Mouse (Mus musculus) urinary bladder, adult 18-20 months (tissue): ENCODE measurements around the gene Mmp19.

Source experiments
- DNase-seq, 2 experiments: peaks; one replicate each; pipeline ENCODE4 v3.0.0; 2022; ENCODE audit warnings: low spot score in 2 of 2, mixed read lengths in 2 of 2

Mmp19 gene

GRCm38 (mm10) chr10:128790398-128791124, at the start of gene Mmp19:
Gene Mmp19, plus strand, starts transcription at chr10:128790910.
- DNase-seq: no peak

- DNase-seq: peak; percentile 38 to 42
Observed at GRCm38 (mm10) chr10:128742616-128743015, 48.1 kb upstream of the Mmp19 start.

GRCm38 (mm10) chr10:128743235-128743634, 47.5 kb upstream of the Mmp19 start:
- no peak for DNase-seq

- peak; percentile 66 to 76 for DNase-seq
Observed at GRCm38 (mm10) chr10:128743791-128744191, 46.9 kb upstream of the Mmp19 start.

DNA sequence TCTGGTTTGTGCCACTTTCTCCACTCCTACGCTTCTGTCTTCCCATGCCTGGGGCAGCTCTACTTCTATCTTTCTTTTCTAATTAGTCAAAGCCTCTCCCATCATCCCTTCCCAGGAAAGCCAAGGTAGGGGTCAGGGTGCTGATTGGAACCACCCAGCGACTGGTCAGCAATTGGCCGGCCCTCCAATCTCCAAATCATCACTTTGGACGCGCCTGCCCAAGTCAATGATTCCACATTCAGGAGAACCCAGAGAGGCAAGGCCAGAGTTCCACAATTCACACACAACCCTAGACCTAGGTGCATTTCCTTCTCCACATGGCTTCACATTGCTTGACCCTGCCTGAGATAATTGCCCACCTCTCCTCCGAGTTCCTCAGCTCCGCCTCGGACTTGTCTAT, 46.5 kb upstream of the Mmp19 start:
- DNase-seq: peak in 1 of 2 experiments; percentile 16

DNA sequence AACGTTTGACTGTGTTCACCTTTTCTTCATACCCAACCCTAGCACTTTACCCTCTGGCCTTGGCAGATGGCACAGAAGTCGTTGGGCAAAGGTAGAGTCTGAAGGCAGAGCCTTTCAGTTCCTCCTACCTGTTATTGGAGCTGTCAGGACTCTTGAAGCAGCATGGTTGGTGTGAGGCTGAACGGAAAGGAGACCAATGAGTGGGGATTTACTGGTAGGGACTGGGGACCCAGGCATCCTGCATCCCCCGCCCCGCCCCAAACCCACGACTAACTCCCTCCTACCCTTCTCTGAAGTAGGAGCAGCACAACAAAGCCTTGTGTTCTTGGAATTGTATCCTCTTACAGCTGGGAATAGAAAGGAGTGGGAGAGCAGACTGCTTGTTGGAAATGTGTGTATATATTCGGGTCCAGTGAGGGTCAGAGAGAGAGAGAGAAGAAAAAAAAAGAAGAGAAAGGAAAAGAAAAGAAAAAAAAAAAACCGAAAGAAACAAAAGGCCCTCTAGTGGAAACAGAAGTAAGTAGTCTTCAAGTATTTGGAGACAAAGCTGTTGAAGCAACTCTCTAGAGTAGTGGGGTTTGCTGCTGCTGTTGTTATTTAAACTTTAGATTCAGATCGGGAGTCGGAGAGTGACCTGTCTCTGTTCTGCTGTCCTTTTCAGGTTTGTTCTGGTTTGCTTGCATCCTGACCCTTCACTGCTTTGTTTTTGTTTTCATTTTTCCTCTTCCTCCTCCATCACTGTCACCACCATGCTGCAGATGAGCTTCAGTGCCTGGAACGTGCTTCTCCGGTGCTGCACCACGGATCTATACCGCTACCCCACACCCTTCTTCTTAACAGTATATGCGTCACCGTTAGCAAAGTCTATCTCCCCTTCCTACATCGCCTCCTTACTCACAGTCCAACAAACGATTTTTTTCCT, 45.8 kb upstream of the Mmp19 start, which contains the start of gene Dgka:
Gene Dgka, minus strand, starts transcription at position 176 of the 922 bp plus-strand sequence.
- DNase-seq: peak in 1 of 2 experiments; percentile 31

GRCm38 (mm10) chr10:128745946-128746613, 44.6 kb upstream of the Mmp19 start:
- DNase-seq: no peak

GRCm38 (mm10) chr10:128746972-128747645, 43.6 kb upstream of the Mmp19 start:
- DNase-seq: no peak

GRCm38 (mm10) chr10:128747646-128748251, 43.0 kb upstream of the Mmp19 start, which contains the start of gene Pym1:
Gene Pym1, plus strand, starts transcription at chr10:128747889.
- peak; percentile 83 to 85 for DNase-seq

DNA sequence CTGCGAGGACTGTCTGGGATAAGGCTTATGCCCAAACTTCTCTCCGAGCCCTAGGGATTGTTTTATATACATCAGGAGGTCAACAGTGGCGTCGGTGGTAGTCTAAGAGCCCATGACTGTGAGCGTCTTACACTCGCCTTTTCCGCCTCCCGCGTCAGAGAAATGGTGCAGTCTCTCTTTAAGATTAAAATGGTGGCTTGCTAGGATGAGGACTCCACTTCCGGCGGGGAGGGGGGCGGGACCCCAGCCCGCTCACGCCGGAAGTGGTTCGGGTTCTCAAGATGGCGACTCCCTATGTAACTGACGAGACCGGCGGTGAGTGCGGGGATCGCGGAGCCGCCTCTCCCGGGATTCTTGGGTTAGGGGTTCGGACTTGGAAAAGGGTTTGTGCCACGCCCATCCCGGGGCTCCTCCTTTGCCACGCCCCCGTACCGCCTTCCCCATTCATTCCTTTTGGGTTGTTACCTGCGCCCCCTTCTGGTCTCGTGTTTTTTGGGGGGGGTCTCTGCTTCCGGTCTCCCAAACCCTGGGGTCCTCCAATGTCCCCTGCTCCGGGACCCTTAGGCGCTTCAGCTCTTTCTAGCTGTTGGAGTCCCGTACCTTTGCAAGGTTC, 42.4 kb upstream of the Mmp19 start:
- peak; percentile 51 to 64 for DNase-seq

DNA sequence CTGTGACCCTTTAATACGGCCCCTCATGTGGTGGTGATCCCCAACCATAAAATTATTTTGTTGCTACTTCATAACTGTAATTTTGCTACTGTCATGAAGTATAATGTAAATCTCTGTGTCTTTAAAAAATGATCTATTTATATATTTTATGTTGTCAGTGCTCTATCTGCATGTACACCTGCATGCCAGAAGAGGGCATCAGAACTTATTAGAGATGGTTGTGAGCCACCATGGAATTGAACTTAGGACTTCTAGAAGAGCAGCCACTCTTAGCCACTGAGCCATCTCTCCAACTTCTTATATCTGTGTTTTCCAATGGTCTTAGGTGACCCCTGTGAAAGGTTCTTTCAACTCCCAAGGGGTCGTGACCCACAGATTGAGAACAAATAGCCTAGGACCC, 17.8 kb upstream of the Mmp19 start:
- no peak for DNase-seq

DNA sequence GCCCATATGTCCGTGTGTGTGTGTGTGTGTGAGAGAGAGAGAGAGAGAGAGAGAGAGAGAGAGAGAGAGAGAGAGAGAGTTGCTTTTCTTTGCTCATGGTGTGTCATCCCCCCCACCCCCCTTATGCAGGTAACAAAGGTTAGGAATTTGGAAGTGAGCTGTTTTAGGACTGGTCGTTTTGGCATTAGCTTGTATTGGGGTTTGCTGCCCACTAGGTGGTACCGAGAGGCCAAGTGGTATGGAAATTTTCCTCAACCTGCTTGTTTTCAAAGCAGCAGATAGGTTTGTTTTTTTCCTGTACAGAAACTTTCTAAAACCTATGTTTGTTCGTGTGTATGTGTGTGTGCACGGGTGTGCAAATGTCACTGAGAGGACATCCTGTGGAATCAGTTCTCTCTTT, 17.0 kb upstream of the Mmp19 start:
- no peak for DNase-seq

GRCm38 (mm10) chr10:128778441-128778840, 12.3 kb upstream of the Mmp19 start:
- no peak for DNase-seq

GRCm38 (mm10) chr10:128779011-128779795, 11.5 kb upstream of the Mmp19 start:
- DNase-seq: peak; percentile 32 to 85

GRCm38 (mm10) chr10:128780200-128780599, 10.5 kb upstream of the Mmp19 start:
- DNase-seq: no peak

DNA sequence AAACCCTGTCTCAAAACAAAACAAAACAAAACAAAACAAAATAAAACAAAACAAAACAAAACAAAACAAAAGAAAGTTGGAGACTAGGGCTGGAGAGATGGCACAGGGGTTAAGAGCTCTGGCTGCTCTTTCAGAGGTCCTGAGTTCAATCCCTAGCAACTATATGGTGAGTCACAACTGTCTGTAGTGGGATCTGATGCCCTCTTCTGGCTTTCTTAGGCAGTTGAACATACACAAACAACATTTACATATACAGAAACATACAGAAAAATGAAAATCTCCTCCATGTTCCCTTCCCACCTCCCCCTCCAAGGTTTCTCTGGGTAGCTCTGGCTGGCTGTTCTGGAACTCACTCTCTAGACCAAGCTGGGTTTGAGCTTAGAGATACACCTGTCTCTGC, 1.3 kb downstream of the Mmp19 start:
- DNase-seq: no peak

- no peak for DNase-seq
Observed at GRCm38 (mm10) chr10:128793258-128793657, 2.5 kb downstream of the Mmp19 start.

DNA sequence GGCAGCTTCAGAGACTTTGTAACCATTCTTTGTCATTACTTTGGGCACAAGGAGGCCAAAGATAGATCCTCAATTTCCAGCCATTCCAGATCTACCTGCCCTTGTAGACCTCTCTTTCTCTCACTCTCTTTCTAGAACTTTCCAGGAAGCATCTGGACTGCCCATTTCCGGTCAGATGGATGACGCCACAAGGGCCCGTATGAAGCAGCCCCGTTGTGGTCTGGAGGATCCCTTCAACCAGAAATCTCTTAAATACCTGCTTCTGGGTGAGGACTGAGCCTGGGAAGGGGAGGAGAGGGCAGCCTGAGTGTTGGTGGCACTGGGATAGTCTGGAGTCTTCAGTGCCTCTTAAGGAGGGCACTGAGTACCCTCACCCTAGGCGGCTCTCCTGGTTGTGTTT, 3.7 kb downstream of the Mmp19 start:
- no peak for DNase-seq

DNA sequence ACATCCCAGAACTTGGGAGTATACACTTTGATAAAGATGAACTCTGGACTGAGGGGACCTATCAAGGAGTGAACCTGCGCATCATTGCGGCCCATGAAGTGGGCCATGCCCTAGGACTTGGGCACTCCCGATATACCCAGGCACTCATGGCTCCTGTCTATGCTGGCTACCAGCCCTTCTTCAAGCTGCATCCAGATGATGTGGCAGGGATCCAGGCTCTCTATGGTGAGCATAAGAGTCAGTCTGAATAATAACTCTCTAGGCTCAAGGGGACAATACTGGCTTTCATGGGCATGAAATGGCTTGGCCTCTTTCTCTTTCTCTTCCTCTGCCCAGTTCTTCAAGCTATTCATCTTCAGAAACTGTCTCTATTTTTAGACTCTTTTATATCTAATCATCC, 4.9 kb downstream of the Mmp19 start:
- no peak for DNase-seq

- DNase-seq: no peak
Observed at GRCm38 (mm10) chr10:128798676-128799075, 8.0 kb downstream of the Mmp19 start.
